Mouse (Mus musculus) heart, adult 9 months (tissue): ENCODE data around the gene Srsf3.
"Not testable (repeated sequence)": the region's sequence is repeated elsewhere in the genome, so short reads cannot be mapped to it uniquely, and the experiment has no call there.

ENCODE experiments used
- DNase-seq, 2 experiments: peaks; one replicate each; pipeline ENCODE4 v3.0.0; 2022; ENCODE audit warnings: low spot score in 2 of 2

Srsf3 gene

GRCm38 (mm10) chr17:29032274-29033069 is at the start of gene Srsf3:
TSS of gene Srsf3 (plus strand) at chr17:29032628.
- peak; percentile 98 to 99 for DNase-seq

GRCm38 (mm10) chr17:28984724-28985420 is 47.6 kb upstream of the Srsf3 start:
- DNase-seq = no peak

GRCm38 (mm10) chr17:28986833-28987232 is 45.6 kb upstream of the Srsf3 start:
- DNase-seq = peak in 1 of 2 experiments; percentile 6

GRCm38 (mm10) chr17:28987713-28988112 is 44.7 kb upstream of the Srsf3 start:
- no peak for DNase-seq

GRCm38 (mm10) chr17:28988291-28988690 is 44.1 kb upstream of the Srsf3 start:
- DNase-seq = no peak

GRCm38 (mm10) chr17:28988996-28989395 is 43.4 kb upstream of the Srsf3 start:
- DNase-seq = no peak

GRCm38 (mm10) chr17:28990060-28990459 is 42.4 kb upstream of the Srsf3 start:
- no peak for DNase-seq

GRCm38 (mm10) chr17:28991286-28991685 is 41.1 kb upstream of the Srsf3 start:
- no peak for DNase-seq

- DNase-seq = peak in 1 of 2 experiments; percentile 33
Observed at GRCm38 (mm10) chr17:28992105-28992504, 40.3 kb upstream of the Srsf3 start.

- not testable (repeated sequence) for DNase-seq
Observed at GRCm38 (mm10) chr17:28993004-28993403, 39.4 kb upstream of the Srsf3 start.

- DNase-seq = no peak
Observed at GRCm38 (mm10) chr17:28994615-28995014, 37.8 kb upstream of the Srsf3 start.

- no peak for DNase-seq
Observed at GRCm38 (mm10) chr17:29000465-29000864, 32.0 kb upstream of the Srsf3 start.

- no peak for DNase-seq
Observed at GRCm38 (mm10) chr17:29003740-29004139, 28.7 kb upstream of the Srsf3 start.

- no peak for DNase-seq
Observed at GRCm38 (mm10) chr17:29005002-29005401, 27.4 kb upstream of the Srsf3 start.

- DNase-seq = no peak
Observed at GRCm38 (mm10) chr17:29006812-29007211, 25.6 kb upstream of the Srsf3 start.

GRCm38 (mm10) chr17:29007243-29007640 is 25.2 kb upstream of the Srsf3 start:
- DNase-seq = peak in 1 of 2 experiments; percentile 37

GRCm38 (mm10) chr17:29007641-29008325 is 24.6 kb upstream of the Srsf3 start, which contains the start of gene Stk38:
TSS of gene Stk38 (minus strand) at chr17:29007995.
- DNase-seq = peak; percentile 94 to 95

- DNase-seq = no peak
Observed at GRCm38 (mm10) chr17:29008326-29008650, 24.1 kb upstream of the Srsf3 start.

GRCm38 (mm10) chr17:29009181-29009580 is 23.2 kb upstream of the Srsf3 start:
- no peak for DNase-seq

GRCm38 (mm10) chr17:29014235-29014634 is 18.2 kb upstream of the Srsf3 start:
- peak in 1 of 2 experiments; percentile 63 for DNase-seq

GRCm38 (mm10) chr17:29015638-29016037 is 16.8 kb upstream of the Srsf3 start:
- DNase-seq = no peak

- no peak for DNase-seq
Observed at GRCm38 (mm10) chr17:29016705-29017104, 15.7 kb upstream of the Srsf3 start.
